Mouse (Mus musculus) CH12.LX (cell line): ENCODE measurements around the gene Cd5. TPM values are rescaled to one million over a fixed set of nuclear protein-coding genes. Genes with fewer than 3 reads are reported as not detected.
A peak's percentile ranks its signal among the peaks of the same experiment; 100 is the strongest.

Source experiments
- DNase-seq: peaks from one replicate; pipeline ENCODE4 v3.0.0-alpha.2; 2013; ENCODE audit errors: extremely low read depth
- H3K27ac ChIP-seq: 2 replicates; pipeline ENCODE4 v1.5.1; 2012; ENCODE audit warnings: low read depth, mild to moderate bottlenecking, control low read depth, moderate library complexity; ENCODE audit not compliant: insufficient read depth
- H3K27me3 ChIP-seq: replicated peaks from 2 replicates; pipeline ENCODE3; 2012; ENCODE audit warnings: inconsistent platforms
- H3K36me3 ChIP-seq, 2 experiments: replicated peaks in 1 of 2; 2 replicates each; pipeline versions ENCODE3 to v1.6.1; 2012; ENCODE audit warnings: inconsistent platforms in 1 of 2, low read length in 1 of 2, mild to moderate bottlenecking in 1 of 2, mixed read lengths in 1 of 2, moderate library complexity in 1 of 2; ENCODE audit not compliant: control insufficient read depth in 1 of 2, insufficient read depth in 1 of 2
- H3K4me1 ChIP-seq, 2 experiments: 2 replicates each; pipeline ENCODE4 v1.6.1; 2012; ENCODE audit warnings: inconsistent platforms in 1 of 2, moderate library complexity in 1 of 2; ENCODE audit not compliant: insufficient read depth in 2 of 2, control insufficient read depth in 1 of 2
- H3K4me2 ChIP-seq: 2 replicates; pipeline ENCODE4 v1.6.1; 2012; ENCODE audit warnings: low read depth, mild to moderate bottlenecking, control low read depth; ENCODE audit not compliant: poor library complexity, insufficient read depth, severe bottlenecking
- H3K4me3 ChIP-seq, 3 experiments: fragments of 150-350 bp in 1 of 3; sonication (generic) in 1 of 3; replicated peaks in 1 of 3; 2 replicates each; pipeline versions ENCODE3 to v1.5.1; 2011 to 2012; ENCODE audit warnings: low read depth in 2 of 3, low read length in 2 of 3, mild to moderate bottlenecking in 2 of 3, moderate library complexity in 2 of 3, control low read depth in 1 of 3, improper control_type of control experiment in 1 of 3, inconsistent platforms in 1 of 3, mixed read lengths in 1 of 3; ENCODE audit not compliant: poor library complexity in 1 of 3
- H3K79me2 ChIP-seq: replicated peaks from 2 replicates; pipeline ENCODE4 v1.6.1; 2012; ENCODE audit warnings: mild to moderate bottlenecking, moderate library complexity; ENCODE audit not compliant: control insufficient read depth, poor library complexity, insufficient read depth, severe bottlenecking; ENCODE audit errors: extremely low read depth
- H3K9ac ChIP-seq: 2 replicates; pipeline ENCODE4 v1.6.1; 2012; ENCODE audit warnings: low read depth, mild to moderate bottlenecking, control low read depth, moderate library complexity; ENCODE audit not compliant: insufficient read depth
- H3K9me3 ChIP-seq: replicated peaks from 2 replicates; pipeline ENCODE3; 2012; ENCODE audit warnings: low read length, inconsistent platforms, mixed read lengths
- BHLHE40 ChIP-seq: IDR thresholded peaks from 2 replicates; pipeline ENCODE4 v1.6.1; 2011; ENCODE audit warnings: mild to moderate bottlenecking, low read depth, low read length, improper control_type of control experiment
- CHD1 ChIP-seq: IDR thresholded peaks from 2 replicates; pipeline ENCODE4 v1.6.1; 2012; ENCODE audit warnings: low read depth, low read length, improper control_type of control experiment, inconsistent platforms
- CHD2 ChIP-seq: IDR thresholded peaks from 2 replicates; pipeline ENCODE4 v1.6.1; 2011; ENCODE audit warnings: low read length, improper control_type of control experiment
- CTCF ChIP-seq, 2 experiments: IDR thresholded peaks in 1 of 2; conservative IDR thresholded peaks in 1 of 2; 2 replicates each; pipeline ENCODE4 v1.5.1; 2011 to 2012; ENCODE audit warnings: low read depth in 2 of 2, low read length in 2 of 2, improper control_type of control experiment in 1 of 2, inconsistent platforms in 1 of 2, mild to moderate bottlenecking in 1 of 2, moderate library complexity in 1 of 2
- E2F4 ChIP-seq: IDR thresholded peaks from 2 replicates; pipeline ENCODE4 v1.6.1; 2011; ENCODE audit warnings: low read depth, low read length, improper control_type of control experiment; ENCODE audit not compliant: insufficient replicate concordance
- ELF1 ChIP-seq: IDR thresholded peaks from 2 replicates; pipeline ENCODE4 v1.6.1; 2014; ENCODE audit warnings: low read depth, mild to moderate bottlenecking, inconsistent platforms, low read length, improper control_type of control experiment
- EP300 ChIP-seq: IDR thresholded peaks from 2 replicates; pipeline ENCODE4 v1.6.1; 2011; ENCODE audit warnings: low read length, improper control_type of control experiment
- ETS1 ChIP-seq: conservative IDR thresholded peaks from 2 replicates; pipeline ENCODE4 v1.6.1; 2012; ENCODE audit warnings: low read depth, mild to moderate bottlenecking, inconsistent platforms, low read length, improper control_type of control experiment, moderate library complexity
- GABPA ChIP-seq: IDR thresholded peaks from 2 replicates; pipeline ENCODE4 v1.6.1; 2012; ENCODE audit warnings: low read depth, low read length, improper control_type of control experiment, inconsistent platforms; ENCODE audit not compliant: insufficient replicate concordance
- HCFC1 ChIP-seq: IDR thresholded peaks from 2 replicates; pipeline ENCODE4 v1.6.1; 2012; ENCODE audit warnings: low read depth, mild to moderate bottlenecking, inconsistent platforms, low read length, improper control_type of control experiment
- IRF4 ChIP-seq: IDR thresholded peaks from 2 replicates; pipeline ENCODE4 v1.6.1; 2014; ENCODE audit warnings: low read depth, mild to moderate bottlenecking, inconsistent platforms, low read length, improper control_type of control experiment
- JUN ChIP-seq: IDR thresholded peaks from 2 replicates; pipeline ENCODE4 v1.6.1; 2011; ENCODE audit warnings: low read depth, mild to moderate bottlenecking, low read length, improper control_type of control experiment, moderate library complexity; ENCODE audit not compliant: insufficient read depth
- JUND ChIP-seq: conservative IDR thresholded peaks from 2 replicates; pipeline ENCODE4 v1.6.1; 2011; ENCODE audit warnings: low read depth, low read length, improper control_type of control experiment
- KAT2A ChIP-seq: IDR thresholded peaks from 2 replicates; pipeline ENCODE4 v1.6.1; 2012; ENCODE audit warnings: low read length, improper control_type of control experiment, inconsistent platforms; ENCODE audit not compliant: insufficient replicate concordance
- MAFK ChIP-seq: IDR thresholded peaks from 2 replicates; pipeline ENCODE4 v1.6.1; 2011; ENCODE audit warnings: low read length, improper control_type of control experiment; ENCODE audit not compliant: insufficient replicate concordance
- MAX ChIP-seq: IDR thresholded peaks from 2 replicates; pipeline ENCODE4 v1.6.1; 2011; ENCODE audit warnings: low read length, improper control_type of control experiment
- MAZ ChIP-seq: IDR thresholded peaks from 2 replicates; pipeline ENCODE4 v1.6.1; 2012; ENCODE audit warnings: low read depth, mild to moderate bottlenecking, inconsistent platforms, low read length, improper control_type of control experiment, moderate library complexity
- MEF2A ChIP-seq: IDR thresholded peaks from 2 replicates; pipeline ENCODE4 v1.6.1; 2014; ENCODE audit warnings: low read depth, mild to moderate bottlenecking, inconsistent platforms, low read length, improper control_type of control experiment, borderline replicate concordance
- MXI1 ChIP-seq: IDR thresholded peaks from 2 replicates; pipeline ENCODE4 v1.6.1; 2011; ENCODE audit warnings: mild to moderate bottlenecking, low read depth, low read length, improper control_type of control experiment
- MYC ChIP-seq: IDR thresholded peaks from 2 replicates; pipeline ENCODE4 v1.6.1; 2011; ENCODE audit warnings: low read depth, mild to moderate bottlenecking, improper control_type of control experiment, low read length
- NELFE ChIP-seq: IDR thresholded peaks from 2 replicates; pipeline ENCODE4 v1.6.1; 2011; ENCODE audit warnings: low read depth, low read length, improper control_type of control experiment
- NRF1 ChIP-seq: IDR thresholded peaks from 2 replicates; pipeline ENCODE4 v1.6.1; 2014; ENCODE audit warnings: low read depth, mild to moderate bottlenecking, inconsistent platforms, low read length, improper control_type of control experiment, moderate library complexity
- PAX5 ChIP-seq: IDR thresholded peaks from 2 replicates; pipeline ENCODE4 v1.6.1; 2012; ENCODE audit warnings: low read length, inconsistent platforms, mixed read lengths
- POLR2A ChIP-seq: IDR thresholded peaks from 2 replicates; pipeline ENCODE4 v1.6.1; 2011; ENCODE audit warnings: low read depth, mild to moderate bottlenecking, improper control_type of control experiment, low read length
- POLR2AphosphoS2 ChIP-seq: IDR thresholded peaks from 2 replicates; pipeline ENCODE4 v1.6.1; 2011; ENCODE audit warnings: low read depth, low read length, improper control_type of control experiment
- RAD21 ChIP-seq: IDR thresholded peaks from 2 replicates; pipeline ENCODE4 v1.6.1; 2011; ENCODE audit warnings: low read depth, mild to moderate bottlenecking, low read length, improper control_type of control experiment, moderate library complexity
- RCOR1 ChIP-seq: conservative IDR thresholded peaks from 2 replicates; pipeline ENCODE4 v1.6.1; 2012; ENCODE audit warnings: low read depth, mild to moderate bottlenecking, inconsistent platforms, low read length, improper control_type of control experiment
- SIN3A ChIP-seq: IDR thresholded peaks from 2 replicates; pipeline ENCODE4 v1.6.1; 2012; ENCODE audit warnings: low read length, improper control_type of control experiment, inconsistent platforms
- SMC3 ChIP-seq: IDR thresholded peaks from 2 replicates; pipeline ENCODE4 v1.6.1; 2011; ENCODE audit warnings: low read depth, low read length, improper control_type of control experiment
- TCF12 ChIP-seq: IDR thresholded peaks from 2 replicates; pipeline ENCODE4 v1.6.1; 2014; ENCODE audit warnings: low read depth, mild to moderate bottlenecking, inconsistent platforms, low read length, improper control_type of control experiment
- UBTF ChIP-seq: IDR thresholded peaks from 2 replicates; pipeline ENCODE4 v1.6.1; 2012; ENCODE audit warnings: low read depth, mild to moderate bottlenecking, inconsistent platforms, low read length, improper control_type of control experiment, moderate library complexity
- USF1 ChIP-seq: IDR thresholded peaks from 2 replicates; pipeline ENCODE4 v1.6.1; 2014; ENCODE audit warnings: low read depth, mild to moderate bottlenecking, inconsistent platforms, low read length, improper control_type of control experiment
- USF2 ChIP-seq: conservative IDR thresholded peaks from 2 replicates; pipeline ENCODE4 v1.6.1; 2011; ENCODE audit warnings: low read depth, low read length, improper control_type of control experiment
- ZC3H11A ChIP-seq: IDR thresholded peaks from 2 replicates; pipeline ENCODE4 v1.6.1; 2012; ENCODE audit warnings: low read depth, mild to moderate bottlenecking, inconsistent platforms, low read length, improper control_type of control experiment
- ZKSCAN1 ChIP-seq: IDR thresholded peaks from 2 replicates; pipeline ENCODE4 v1.6.1; 2012; ENCODE audit warnings: low read depth, inconsistent platforms, low read length, improper control_type of control experiment, borderline replicate concordance
- ZMIZ1 ChIP-seq: IDR thresholded peaks from 2 replicates; pipeline ENCODE4 v1.6.1; 2012; ENCODE audit warnings: low read depth, mild to moderate bottlenecking, inconsistent platforms, low read length, improper control_type of control experiment
- ZNF384 ChIP-seq: IDR thresholded peaks from 2 replicates; pipeline ENCODE4 v1.6.1; 2012; ENCODE audit warnings: low read depth, low read length, improper control_type of control experiment, inconsistent platforms
- dilution Hi-C: fragments of 300-500 bp; cut with MboI; formaldehyde crosslinking; loops from 2 replicates; pipeline ENCODE4 v1.14.3; 2020; ENCODE audit warnings: low sequenced_read_pairs; ENCODE audit not compliant: extremely low pct_unique_long_range_greater_than_20kb, extremely low pct_ligation_motif_present
- in situ Hi-C: fragments of 300-500 bp; cut with MboI; formaldehyde crosslinking; loops from 3 replicates; pipeline ENCODE4 v1.14.3; 2019; ENCODE audit warnings: low sequenced_read_pairs, low pct_ligation_motif_present, low pct_unique_long_range_greater_than_20kb, mixed read lengths
- polyA plus RNA-seq: library from polyadenylated mRNA; unstranded; fragments of >175 nt; gene quantifications from 2 replicates; pipeline ENCODE4 v1.2.1, GENCODE M21; 2012; ENCODE audit warnings: low read depth; ENCODE audit not compliant: insufficient read length
- total RNA-seq, 2 experiments: library from RNA; depleted of rRNA; stranded (reverse); fragments of 300-350 nt in 1 of 2; fragments of >200 nt in 1 of 2; gene quantifications; 2 replicates each; pipeline ENCODE4 v1.2.3; 2012 to 2014

Cd5 gene
- total and polyA plus RNA-seq, 3 experiments = 8.7 to 51.4 (median 17.7) TPM

- in situ Hi-C loops (loop anchor here (5.0 kb wide), 1 partner anchor 86 kb away; no protein-coding TSS in a partner anchor), dilution Hi-C loops (no loop called here)
- DNase-seq = peak; percentile 86
- Histone ChIP-seq H3K4me3 (peak overlapping the region; percentile 62 to 91 (median 71)), H3K4me1 (peaks cover 30 to 69% of the 10 kb centered on the region in 2 experiments), H3K27ac (peak overlapping the region; percentile 85), H3K9ac (peak overlapping the region; percentile 54), H3K36me3 (peaks cover 0 to 15% of the 10 kb centered on the region in 2 experiments), H3K27me3 (no peaks in the 10 kb centered on the region), H3K9me3 (no peaks in the 10 kb centered on the region), H3K4me2 (peak overlapping the region; percentile 96), H3K79me2 (peaks cover 14% of the 10 kb centered on the region)
- TF ChIP-seq JUN = no peak; the same call in 1 of the 2 replicates
- TF ChIP-seq E2F4 = no peak
- TF ChIP-seq HCFC1 = peak; percentile 56; the same call in 1 of the 2 replicates
- peak; percentile 98 for TF ChIP-seq ETS1
- TF ChIP-seq ZMIZ1 = no peak
- TF ChIP-seq RAD21 = no peak; the same call in none of the 2 replicates
- 0 out of 2 replicates have a peak, but pooled peaks have one; percentile 53 for TF ChIP-seq MXI1
- TF ChIP-seq NELFE = no peak; the same call in 1 of the 2 replicates
- peak; percentile 75 for TF ChIP-seq EP300
- 0 out of 2 replicates have a peak, but pooled peaks have one; percentile 11 for TF ChIP-seq NRF1
- TF ChIP-seq RCOR1 = peak; percentile 62
- no peak for TF ChIP-seq UBTF
- no peak for TF ChIP-seq POLR2AphosphoS2
- no peak for TF ChIP-seq GABPA
- no peak; the same call in 1 of the 2 replicates for TF ChIP-seq CHD1
- TF ChIP-seq ZKSCAN1 = no peak
- no peak for TF ChIP-seq USF2
- TF ChIP-seq MYC = no peak; the same call in 1 of the 2 replicates
- TF ChIP-seq TCF12 = peak; percentile 89
- peak; percentile 95 for TF ChIP-seq BHLHE40
- TF ChIP-seq JUND = no peak; the same call in 1 of the 2 replicates
- peak; percentile 20; the same call in 1 of the 2 replicates for TF ChIP-seq MAX
- TF ChIP-seq CTCF (conservative IDR thresholded peaks at IDR 0.05 in 1 of 2, IDR thresholded peaks at IDR 0.05 in 1 of 2; ENCODE audit: low read depth in 2 of 2, low read length in 2 of 2) = peak in 1 of 2 experiments; percentile 14; a peak in 2 of 4 replicates
- peak; percentile 75; the same call in 1 of the 2 replicates for TF ChIP-seq MAZ
- TF ChIP-seq KAT2A = 0 out of 2 replicates have a peak, but pooled peaks have one; percentile 46
- TF ChIP-seq CHD2 = peak; percentile 95
- peak; percentile 80 for TF ChIP-seq SIN3A
- TF ChIP-seq MAFK = peak; percentile 39; the same call in 1 of the 2 replicates
- TF ChIP-seq POLR2A = peak; percentile 57; the same call in 1 of the 2 replicates
- TF ChIP-seq ELF1 = peak; percentile 60
- no peak for TF ChIP-seq ZC3H11A
- peak; percentile 36 for TF ChIP-seq USF1
- TF ChIP-seq IRF4 = peak; percentile 83
- TF ChIP-seq PAX5 = no peak
- no peak for TF ChIP-seq ZNF384
- peak; percentile 15; the same call in 1 of the 2 replicates for TF ChIP-seq SMC3
- TF ChIP-seq MEF2A = peak; percentile 88
Measured at GRCm38 (mm10) chr19:10740641-10741440, 2.0 kb upstream of the Cd5 start.
